Mouse (Mus musculus) thymus, adult 2 months (tissue): ENCODE results near the gene 1700001O22Rik.

ENCODE experiments used
- CTCF ChIP-seq: fragments of 200-500 bp; IDR thresholded peaks from 2 replicates; pipeline ENCODE4 v1.5.1; 2012; ENCODE audit warnings: mild to moderate bottlenecking, control low read depth, low read length, moderate library complexity, borderline replicate concordance; ENCODE audit not compliant: control insufficient read depth, poor library complexity, insufficient read depth; ENCODE audit errors: extremely low read depth
- POLR2A ChIP-seq: fragments of 200-500 bp; IDR thresholded peaks from 2 replicates; pipeline ENCODE4 v1.6.1; 2012; ENCODE audit warnings: mild to moderate bottlenecking, low read length, control low read depth, moderate library complexity; ENCODE audit not compliant: control insufficient read depth, poor library complexity, insufficient read depth; ENCODE audit errors: extremely low read depth

DNA sequence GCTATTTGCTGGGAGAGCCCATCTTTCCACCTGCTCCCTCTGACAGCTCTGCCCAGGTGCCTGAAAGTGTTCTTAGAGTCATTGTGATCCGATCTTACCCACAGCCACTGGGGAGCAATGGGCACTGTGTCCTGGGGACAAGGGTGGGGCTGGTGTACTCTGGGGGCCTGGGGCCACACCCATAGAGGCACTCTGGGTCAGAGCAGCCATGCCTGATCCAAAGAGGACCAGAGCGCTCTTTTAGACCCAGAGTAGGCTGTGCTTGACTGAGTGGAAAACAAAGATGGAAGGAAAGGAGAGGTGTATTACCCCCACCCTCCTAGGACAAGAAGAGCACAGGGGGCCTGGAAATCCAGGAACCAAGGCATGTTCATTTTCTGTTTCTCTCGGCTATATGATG, at the start of gene 1700001O22Rik:
- no peak for TF ChIP-seq CTCF
- TF ChIP-seq POLR2A = no peak
